Mouse (Mus musculus) regulatory T cell (primary cell): ENCODE data around the gene Bicdl1.

ENCODE experiments used
- in situ Hi-C: fragments of 300-600 bp; cut with MboI, MseI; formaldehyde crosslinking; loops from one replicate; pipeline ENCODE4 v1.15.1; 2025; ENCODE audit warnings: high pct_unique_total_duplicates

Bicdl1 gene

DNA sequence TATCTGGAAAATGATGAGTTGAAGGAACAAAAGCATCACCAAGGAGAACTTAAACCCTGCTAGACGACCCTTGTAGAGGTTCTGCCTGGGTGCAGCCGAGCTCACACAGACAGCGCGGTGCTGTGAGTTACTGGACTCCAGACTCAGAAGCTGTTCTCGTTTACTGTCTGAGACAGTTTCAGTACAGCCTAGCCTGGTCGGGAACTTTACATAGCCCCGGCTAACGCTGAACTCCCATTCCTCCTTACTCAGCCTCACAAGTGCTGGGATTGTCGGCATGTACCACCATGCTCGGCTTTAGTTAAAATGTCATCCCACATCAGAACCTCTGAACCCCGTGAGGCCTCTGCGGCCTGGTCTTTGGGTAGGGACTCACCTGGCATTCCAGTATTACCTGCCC, 62.4 kb downstream of the Bicdl1 start:
- in situ Hi-C loops, result no loop called here

DNA sequence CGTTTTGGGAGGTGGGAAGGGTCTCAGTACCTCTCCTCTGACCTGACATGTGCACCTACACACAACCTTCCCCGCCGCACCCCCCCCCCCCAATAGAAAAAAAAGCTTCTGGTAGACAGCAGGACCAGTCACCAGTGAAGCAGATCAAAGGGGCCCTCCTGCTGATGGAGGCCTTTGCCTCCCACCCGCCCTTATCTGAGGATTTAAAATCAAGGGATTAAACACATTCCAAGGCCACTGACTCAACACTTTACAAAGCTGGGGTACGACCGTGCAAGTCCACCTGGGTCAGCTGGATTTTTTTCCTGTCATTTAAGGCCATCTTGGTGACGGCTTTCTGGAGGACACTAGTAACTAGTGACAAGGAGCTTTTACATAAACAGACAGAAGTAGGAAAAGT, 63.5 kb downstream of the Bicdl1 start:
- in situ Hi-C loops, result no loop called here

DNA sequence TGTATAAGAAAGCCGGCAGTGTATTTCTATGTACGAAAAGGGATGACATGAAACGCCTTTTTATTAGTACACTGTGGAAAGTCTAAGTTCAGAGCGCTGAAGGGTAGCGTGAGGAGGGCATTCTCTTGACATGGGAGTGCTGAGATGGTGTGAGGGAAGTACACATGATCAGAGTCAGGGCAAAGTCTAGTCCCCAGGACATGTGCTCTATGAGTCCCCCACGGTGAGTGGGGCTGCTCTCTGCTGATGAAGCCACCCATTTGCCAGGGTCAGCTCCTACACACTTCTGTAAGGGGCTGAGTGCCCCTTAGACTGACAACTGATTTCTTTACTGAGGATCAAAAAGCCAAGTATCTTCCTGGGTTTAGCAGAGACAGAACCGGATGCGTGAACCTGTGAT, 64.2 kb downstream of the Bicdl1 start:
- in situ Hi-C loops, result no loop called here

DNA sequence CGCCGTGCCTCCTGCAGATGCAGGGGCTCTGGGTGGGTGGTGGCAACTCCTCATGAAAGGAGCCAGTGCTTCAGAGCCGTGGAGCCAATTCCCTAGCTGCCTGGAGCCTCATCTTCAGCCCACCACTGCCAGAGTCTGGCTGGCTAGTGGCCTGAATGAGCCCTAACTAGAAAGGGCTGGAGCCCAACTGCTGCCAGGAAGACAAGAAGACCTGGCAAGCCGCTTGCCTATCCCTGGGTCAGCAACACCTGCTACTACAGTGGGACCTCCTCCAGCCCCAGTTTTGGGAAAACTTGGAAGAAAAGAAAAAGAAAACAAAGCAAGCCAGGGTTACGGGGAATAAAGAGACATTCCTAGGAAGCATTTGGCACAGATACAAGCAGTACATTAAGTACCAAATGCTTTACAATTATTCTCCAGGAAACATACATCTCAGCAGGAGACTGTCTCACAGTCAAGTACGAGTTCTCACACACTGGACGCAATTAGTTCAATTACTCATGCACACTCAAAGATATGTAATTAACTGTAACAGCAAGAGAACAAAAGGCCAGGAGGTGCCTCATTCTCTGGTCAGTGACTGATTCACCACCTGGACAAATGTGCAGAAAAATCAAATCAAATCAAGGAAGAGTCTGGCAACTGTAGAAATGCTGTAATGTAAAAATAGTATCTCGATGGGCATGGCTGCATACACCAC, 64.9 kb downstream of the Bicdl1 start:
- in situ Hi-C loops, result no loop called here

DNA sequence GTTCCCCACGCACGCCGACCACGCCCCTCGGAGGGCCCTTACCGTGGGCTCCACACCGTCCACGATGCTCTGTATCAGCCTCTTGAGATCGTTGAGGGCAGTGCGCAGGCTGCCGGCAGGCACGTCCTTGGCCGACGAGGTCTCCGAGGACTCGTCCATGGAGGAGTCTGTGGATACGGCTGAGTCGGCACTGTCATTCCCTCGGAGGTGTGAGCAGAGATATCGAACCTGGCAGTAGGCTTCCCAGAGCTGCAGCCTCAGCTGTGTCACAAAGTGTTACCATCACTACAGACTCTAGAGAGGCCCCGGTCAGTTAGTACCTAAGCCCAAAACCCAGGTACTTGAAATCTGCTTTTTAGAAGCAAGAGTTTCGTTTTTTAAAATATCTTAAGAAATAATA, 68.8 kb downstream of the Bicdl1 start:
- in situ Hi-C loops, result no loop called here

DNA sequence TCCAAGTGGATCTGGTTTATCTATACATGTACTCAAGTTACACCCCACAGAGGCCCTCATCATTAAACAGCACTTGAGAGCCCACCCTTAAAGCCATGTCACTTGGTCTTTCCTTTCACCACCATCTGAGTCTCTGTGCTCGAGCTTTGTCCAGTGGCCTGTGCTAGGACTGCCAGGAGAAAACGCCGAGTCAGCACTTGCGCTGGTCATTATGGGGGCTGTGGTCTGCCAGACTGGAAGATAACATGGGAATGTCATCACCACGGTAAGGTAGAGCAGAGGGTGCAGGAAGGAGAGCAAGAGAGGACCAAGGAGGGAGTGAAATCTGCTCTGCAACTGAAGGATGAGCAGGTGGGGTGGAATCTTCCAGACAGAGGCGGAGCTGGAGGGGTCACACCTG, 73.1 kb downstream of the Bicdl1 start:
- in situ Hi-C loops, result loop anchor here (5.0 kb wide), 1 partner anchor 79 kb away; no protein-coding TSS in a partner anchor

DNA sequence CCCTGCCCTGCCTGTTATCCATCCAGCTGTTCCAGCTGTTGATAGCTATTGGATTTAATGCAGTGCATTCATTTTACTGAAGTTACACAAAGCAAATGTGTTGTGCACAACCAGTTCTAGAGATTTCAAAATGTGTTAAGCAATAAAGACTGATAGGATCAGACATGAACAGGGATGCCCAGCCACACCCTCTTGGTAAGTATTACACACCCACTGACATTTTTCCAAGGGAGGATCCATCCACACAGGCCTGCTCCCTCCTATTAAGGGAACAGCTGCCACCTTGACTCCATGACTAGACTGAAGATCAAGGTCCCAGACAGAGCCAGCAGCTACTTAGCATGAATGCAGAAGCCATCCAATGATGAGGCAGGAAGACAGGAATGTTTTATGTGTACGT, 74.2 kb downstream of the Bicdl1 start:
- in situ Hi-C loops, result loop anchor here (5.0 kb wide), 1 partner anchor 80 kb away; no protein-coding TSS in a partner anchor

DNA sequence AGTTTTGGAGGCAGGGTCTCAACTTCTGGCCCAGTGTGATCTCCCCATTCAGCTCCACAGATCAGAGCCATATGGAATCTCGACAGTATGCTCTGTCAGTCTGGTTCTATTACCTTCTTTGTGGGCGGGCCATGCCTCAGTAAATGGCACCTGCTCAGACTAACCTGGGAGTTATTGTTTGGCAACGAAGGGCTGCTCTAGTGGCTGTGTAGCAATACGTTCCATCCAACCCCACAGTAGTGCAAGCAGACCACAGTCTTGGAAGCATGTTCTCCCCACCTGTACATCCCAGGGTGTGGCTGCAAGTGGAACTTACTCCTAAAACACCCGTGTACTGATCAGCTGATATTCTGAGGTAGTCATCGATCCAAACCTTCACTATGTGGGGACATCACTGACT, 74.7 kb downstream of the Bicdl1 start:
- in situ Hi-C loops, result loop anchor here (5.0 kb wide), 1 partner anchor 81 kb away; no protein-coding TSS in a partner anchor

DNA sequence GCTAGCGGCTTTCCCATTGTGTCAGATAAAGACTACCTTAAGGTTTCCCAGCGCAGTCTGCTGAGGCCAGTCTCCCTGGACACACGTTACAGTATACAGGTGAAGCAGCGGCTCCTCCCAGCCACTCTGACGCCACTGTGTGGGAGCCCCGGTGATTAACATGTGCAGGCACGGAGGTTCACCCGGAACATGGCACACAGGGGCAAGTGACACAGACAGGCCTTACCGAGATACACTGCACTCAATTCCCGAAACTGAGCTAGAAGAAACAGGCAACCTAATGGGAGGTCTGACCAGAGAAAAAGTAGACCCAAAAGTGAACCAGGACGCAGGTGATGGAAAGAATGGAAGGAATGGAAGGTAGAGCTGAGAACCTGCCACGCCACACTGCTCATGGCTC, 77.6 kb downstream of the Bicdl1 start:
- in situ Hi-C loops, result no loop called here

DNA sequence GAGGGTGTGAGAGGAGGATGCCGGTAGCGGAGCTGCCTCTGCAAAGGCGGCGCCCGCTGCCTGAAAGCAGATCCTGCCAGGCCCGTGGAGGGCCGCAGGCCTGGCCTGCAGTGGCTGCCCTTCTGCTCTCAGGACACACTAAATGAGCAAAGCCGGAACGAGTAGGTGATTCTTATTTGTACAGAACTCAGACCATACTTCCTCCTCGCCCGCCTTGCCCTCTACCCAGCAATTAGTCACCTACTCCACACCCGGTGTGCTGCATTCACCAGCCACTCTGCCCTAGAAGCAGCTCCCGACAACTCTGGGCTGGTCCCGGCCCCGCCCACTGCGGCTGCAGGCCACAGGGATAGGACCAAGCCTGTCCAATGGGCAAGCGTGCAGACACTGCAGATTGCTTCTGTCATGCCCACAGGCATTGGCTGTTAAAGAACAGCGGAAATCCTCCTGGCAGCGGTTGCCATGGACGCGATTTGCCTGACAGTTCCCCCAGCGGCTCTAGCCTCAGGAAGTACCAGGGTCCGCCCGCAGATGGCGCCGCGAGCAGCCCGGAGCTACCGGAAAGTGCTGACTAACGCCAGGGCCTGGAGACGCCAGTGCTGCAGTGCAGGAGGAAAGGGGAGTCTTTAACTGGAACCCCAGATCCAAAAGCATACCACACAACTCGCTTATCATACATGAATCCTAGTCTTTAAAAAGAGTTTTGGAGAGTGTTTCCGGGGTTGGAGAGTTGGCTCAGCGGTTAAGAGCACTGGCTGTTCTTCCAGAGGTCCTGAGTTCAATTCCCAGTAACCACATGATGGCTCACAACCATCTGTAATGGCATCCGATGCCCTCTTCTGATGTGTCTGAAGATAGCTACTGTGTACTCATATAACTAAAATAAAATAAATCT, 78.5 kb downstream of the Bicdl1 start:
- in situ Hi-C loops, result no loop called here

DNA sequence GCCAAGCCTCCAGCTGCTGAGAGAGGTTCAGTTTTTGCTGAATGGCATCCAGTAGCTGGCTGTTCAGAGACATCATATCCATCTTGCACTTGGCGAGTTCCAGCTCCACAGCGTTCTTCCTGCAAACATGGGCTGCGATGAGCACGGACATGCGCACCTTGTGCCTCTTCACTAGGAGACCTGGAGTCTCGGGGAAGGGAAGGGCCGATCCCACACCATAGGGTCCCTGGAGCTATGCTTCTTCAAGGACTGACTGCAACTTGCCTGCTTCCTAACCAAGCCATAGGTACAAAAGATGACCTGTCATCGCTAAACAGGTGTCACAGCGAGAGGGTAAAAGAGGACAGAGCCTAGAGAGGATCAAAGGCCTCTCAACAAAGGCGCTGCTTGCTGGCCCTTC, 79.6 kb downstream of the Bicdl1 start:
- in situ Hi-C loops, result no loop called here

DNA sequence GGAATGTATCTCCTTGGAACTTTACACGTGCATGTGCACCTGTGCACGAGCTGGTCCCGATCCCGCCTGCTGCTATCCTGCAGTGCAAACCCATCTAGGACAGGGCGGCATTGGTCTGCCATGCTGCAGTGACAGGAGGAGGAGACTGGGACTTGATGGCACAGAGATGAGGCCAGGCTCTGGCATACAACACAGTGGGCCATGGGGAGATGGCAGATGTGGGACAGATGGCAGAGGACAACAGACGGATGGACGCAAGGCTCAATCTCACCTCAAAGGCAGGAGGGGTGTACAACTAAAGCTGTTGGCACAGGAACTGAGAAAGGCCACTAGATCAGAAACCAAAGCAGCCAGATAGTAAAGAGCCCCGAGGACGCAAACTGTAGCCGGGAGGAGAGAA, 80.5 kb downstream of the Bicdl1 start:
- in situ Hi-C loops, result no loop called here

DNA sequence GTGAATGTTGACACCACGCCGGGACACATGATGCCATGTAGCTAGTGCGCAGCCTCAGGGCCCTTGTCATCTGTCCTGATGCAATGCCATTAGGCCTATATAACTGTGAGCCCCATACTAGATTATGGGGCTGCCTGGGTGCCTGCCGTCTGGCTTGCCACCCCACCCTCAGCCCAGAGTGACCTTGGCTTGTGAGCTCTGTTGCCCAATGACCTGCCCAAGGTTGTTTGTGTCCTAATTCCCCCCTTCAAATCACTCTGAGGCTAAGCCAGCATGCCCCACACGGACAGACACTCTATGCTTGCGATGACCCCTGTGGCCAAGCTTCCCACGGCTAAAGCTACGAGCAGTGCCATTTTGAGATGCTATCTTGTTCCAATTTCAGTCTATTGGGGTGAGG, 81.7 kb downstream of the Bicdl1 start:
- in situ Hi-C loops, result no loop called here

DNA sequence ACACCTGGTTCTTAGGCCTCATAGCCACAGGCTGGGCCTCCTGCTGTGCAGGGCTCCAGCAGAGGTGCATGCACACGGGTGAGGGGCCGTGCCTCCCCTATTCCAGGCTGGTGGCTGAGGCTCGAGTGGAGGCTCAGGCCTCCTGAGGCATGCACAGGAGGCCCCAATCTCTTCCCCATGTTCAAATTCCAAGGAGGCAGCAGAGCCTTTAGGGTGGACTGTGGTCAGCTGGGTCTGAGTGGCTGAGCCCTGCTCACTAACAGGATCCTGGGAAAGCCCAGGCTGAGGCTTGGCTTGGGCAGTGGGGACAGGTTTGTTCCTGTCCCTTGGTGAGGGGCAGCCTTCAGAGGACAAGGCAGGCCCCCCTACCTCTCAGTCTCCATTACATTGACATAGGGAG, 82.5 kb downstream of the Bicdl1 start:
- in situ Hi-C loops, result no loop called here

DNA sequence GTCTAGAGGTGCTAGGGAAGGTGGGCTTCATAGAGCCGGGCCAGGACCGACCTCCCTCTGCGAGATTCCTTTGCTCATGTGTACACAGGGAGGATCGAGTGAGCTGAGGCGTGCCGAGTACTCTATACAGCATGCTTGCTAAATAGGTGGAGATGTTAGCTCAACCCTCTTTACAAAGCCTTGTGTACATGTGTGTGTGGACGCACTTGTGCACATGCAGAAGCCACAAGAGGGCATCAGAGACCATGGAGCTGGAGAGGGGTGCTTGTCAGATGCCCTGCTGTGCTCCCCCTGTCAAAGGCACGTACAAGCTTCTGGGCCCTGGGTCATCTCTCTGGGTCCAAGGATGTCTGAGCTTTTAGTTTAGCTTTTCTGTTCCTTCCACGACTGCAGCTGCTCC, 87.2 kb downstream of the Bicdl1 start:
- in situ Hi-C loops, result no loop called here

DNA sequence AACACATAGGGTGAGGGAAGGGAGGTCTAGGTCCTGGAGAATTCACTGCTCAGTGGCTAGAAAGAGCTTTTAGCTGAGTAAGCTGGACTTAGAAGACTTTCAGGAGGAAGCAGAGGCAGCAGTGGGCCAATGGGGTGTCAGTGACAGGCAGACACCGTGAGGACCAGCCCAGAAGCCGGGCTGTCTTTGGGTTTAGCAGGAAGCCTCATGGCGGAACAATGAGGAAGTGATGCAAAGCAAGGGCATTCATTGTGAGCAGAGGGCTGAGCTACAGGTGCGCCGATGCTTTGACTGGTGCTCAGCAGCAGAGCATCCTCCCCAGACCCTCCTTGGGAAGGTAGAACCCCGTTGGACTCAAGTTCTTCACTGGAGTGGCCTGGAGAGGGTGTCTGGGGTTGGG, 95.9 kb downstream of the Bicdl1 start:
- in situ Hi-C loops, result no loop called here

DNA sequence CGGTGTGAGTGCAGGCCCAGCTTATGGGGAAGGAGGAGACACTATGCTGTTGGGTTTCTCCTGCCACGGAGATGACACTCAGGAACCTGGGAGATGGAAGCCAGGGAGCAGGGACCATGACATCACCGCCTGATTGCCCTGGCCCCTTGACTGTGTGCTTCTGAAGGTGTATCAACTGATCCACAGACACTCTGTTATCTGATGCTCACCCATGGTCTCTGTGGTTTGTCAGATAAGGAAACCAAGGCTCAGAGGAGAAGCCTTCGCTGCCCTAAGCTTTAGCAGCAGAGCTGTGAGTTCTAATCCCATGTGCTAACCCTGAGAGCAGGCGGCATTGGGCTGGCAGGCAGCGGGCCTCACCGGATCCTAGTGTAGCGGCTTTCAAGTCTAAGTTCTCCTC, 97.4 kb downstream of the Bicdl1 start:
- in situ Hi-C loops, result no loop called here

DNA sequence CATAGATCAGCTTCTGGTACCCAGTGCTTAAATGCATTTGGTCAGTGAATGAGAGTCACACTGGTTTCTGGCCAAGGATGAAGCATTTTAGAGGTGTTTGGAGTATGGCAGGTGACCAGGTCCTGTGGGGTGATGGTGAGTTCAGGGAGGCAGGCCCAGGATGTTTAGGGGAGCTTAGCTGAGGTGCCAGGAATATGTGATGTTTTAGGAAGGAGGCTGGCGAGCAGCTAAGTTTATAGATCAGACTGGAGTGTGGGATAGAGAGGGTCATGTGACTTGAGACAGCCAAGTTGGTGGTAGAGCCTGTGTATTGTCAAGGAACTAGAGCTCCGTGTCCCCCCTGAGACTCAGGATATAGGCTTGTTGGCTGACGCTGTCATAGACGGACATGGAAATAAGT, 98.4 kb downstream of the Bicdl1 start:
- in situ Hi-C loops, result no loop called here

DNA sequence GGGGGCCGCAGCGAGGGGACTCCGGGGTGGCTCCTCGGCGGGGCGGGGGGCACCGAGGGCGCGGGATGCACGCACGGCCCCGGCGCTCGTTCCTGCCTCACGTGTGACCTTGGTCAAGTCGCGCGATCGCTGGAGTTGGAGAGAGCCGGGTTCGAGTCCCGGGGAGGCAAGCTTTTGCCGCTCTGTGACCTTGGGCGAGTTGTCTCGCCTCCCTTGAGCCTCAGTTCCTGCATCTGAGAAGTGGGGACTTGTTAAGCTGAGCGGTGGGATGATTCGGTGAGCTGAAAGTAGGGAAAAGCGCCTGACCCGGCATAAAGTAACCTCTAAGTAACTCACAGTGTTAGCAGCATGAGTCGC, 99.1 kb downstream of the Bicdl1 start:
- in situ Hi-C loops, result no loop called here

DNA sequence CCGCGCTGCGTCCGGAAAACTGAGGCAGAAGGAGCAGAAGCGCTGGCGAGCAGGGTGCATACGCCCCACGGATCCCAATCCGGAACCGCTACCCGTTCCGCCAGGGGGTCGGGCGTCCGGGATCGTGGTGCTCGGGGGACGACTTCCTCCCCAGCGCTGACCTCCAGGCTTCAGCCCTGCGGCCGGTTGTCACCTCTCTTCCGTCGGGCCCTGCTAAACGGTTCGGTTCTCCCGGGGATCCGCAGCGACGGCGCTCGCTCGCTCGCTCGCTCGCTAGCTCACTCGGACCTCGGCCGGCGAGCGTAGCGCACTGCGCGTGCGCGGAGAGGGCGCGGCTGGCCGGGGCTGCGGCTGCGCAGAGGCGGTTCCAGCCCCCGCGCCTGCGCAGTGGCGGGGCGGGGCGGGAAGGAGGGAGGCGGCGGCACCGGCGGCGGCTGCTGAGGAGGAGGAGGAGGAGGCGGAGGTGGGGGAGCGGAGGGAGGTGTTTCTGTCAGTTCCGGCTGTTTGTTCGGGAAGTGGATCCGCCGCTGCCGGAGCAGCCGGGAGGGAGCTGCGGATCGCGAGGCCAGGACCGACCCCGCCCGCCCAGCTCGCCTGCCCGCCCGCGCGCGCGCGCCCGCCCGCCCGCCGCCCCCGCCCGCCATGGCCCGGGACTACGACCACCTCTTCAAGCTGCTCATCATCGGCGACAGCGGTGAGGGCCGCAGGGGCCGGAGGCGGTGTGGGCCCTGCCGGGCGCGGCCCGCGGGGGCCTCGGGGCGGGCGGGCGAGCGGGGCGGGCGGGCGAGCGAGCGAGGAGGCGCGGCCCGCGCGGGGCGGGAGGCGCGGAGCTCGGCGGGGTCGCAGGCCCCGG, 99.7 kb downstream of the Bicdl1 start, which contains the start of gene Rab35:
Gene Rab35 (plus strand): TSS at position 404 of the 853 bp plus-strand sequence.
- in situ Hi-C loops, result no loop called here

DNA sequence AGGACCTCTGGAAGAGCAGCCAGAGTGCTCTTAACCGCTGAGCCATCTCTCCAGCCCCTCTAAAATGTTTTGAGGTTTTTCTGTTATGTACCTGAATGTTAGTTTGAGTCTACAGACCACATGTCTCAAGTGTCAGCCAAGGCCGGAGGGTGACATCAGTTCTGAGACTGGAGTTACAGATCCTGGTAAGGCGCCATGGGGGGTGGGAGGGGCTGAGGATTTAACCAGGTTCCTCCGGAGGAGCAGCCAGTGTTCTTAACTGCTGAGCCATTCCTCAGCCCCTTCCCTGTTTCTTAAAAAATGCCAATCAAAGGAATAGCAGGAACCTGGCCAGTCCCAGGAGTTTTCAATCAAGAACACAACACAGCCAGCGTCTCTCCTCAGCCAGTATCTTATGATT, 101.1 kb downstream of the Bicdl1 start:
- in situ Hi-C loops, result no loop called here

DNA sequence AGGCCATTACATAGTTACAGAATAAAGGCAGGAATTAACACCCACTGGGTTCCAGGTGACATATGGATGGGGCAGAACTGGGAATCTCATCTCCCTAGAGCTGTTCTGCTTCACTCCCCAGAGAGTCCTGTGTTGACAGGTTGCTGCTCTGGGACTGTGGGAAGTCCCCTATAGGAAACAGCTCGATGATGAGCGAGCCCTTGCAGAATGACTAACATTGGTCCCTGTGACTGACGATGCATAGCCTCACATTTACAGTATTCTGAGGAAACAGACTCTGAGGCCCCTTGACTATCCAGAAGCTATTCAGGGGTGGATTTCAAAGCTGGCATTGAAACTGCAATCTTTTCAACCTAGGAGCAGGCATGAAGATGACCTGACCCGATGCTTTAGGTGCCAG, 101.7 kb downstream of the Bicdl1 start:
- in situ Hi-C loops, result no loop called here
